Mouse (Mus musculus) intestine, embryonic 14.5 days (tissue): ENCODE measurements around the gene Lama1. TPM values are rescaled to one million over a fixed set of nuclear protein-coding genes. Genes with fewer than 3 reads are reported as not detected.

ENCODE experiments used
- ATAC-seq: fragments of 200-750 bp; cut with Nextera tagmentation; replicated peaks from 2 replicates; pipeline ENCODE4 v1.8.0; 2017; ENCODE audit warnings: low read depth, moderate number of reproducible peaks, moderate TSS enrichment, moderate library complexity; ENCODE audit not compliant: low FRiP score, low TSS enrichment
- DNase-seq: peaks from one replicate; pipeline ENCODE4 v3.0.0-alpha.2; 2018; ENCODE audit warnings: low spot score
- H3K27ac ChIP-seq: fragments of 300-500 bp; sonication (generic); 2 replicates; pipeline ENCODE4 v1.5.1; 2014; ENCODE audit warnings: low read depth, mild to moderate bottlenecking, control low read depth
- H3K27me3 ChIP-seq: fragments of 300-500 bp; sonication (generic); replicated peaks from 2 replicates; pipeline ENCODE4 v1.6.1; 2014; ENCODE audit warnings: low read length, control low read depth; ENCODE audit not compliant: control insufficient read depth, insufficient read depth
- H3K36me3 ChIP-seq: fragments of 300-500 bp; sonication (generic); 2 replicates; pipeline ENCODE4 v1.6.1; 2014; ENCODE audit warnings: low read length, control low read depth; ENCODE audit not compliant: control insufficient read depth, insufficient read depth
- H3K4me1 ChIP-seq: fragments of 300-500 bp; sonication (generic); replicated peaks from 2 replicates; pipeline ENCODE4 v1.6.1; 2014; ENCODE audit warnings: low read length, control low read depth, mixed read lengths; ENCODE audit not compliant: control insufficient read depth, insufficient read depth
- H3K4me2 ChIP-seq: fragments of 300-500 bp; sonication (generic); 2 replicates; pipeline ENCODE4 v1.6.1; 2014; ENCODE audit warnings: low read length
- H3K4me3 ChIP-seq: fragments of 300-500 bp; sonication (generic); 2 replicates; pipeline ENCODE4 v1.5.1; 2014; ENCODE audit warnings: low read depth, low read length, control low read depth, mixed read lengths
- H3K9ac ChIP-seq: fragments of 300-500 bp; sonication (generic); 2 replicates; pipeline ENCODE4 v1.6.1; 2014; ENCODE audit warnings: mild to moderate bottlenecking, low read length
- H3K9me3 ChIP-seq: fragments of 300-500 bp; sonication (generic); 2 replicates; pipeline ENCODE4 v1.6.1; 2016; ENCODE audit warnings: low read length, control low read depth; ENCODE audit not compliant: control insufficient read depth
- WGBS: fragments of 180-500 bp; shearing (Covaris S2); extraction: QIAGEN DNeasy Blood & Tissue Kit; methylation state at CpG from one replicate; pipeline ENCODE4 v1.1.7; 2014; 5-methylcytosine and 5-hydroxymethylcytosine counted together
- polyA plus RNA-seq: library from polyadenylated mRNA; unstranded; fragments of >200 nt; fragmentation: Nextera tagmentation; extraction: Ambion mirVana; gene quantifications from 2 replicates; pipeline ENCODE4 v1.2.1, GENCODE M21; 2014

Gene Lama1
- polyA plus RNA-seq, 1 experiment from 2014 or later = 6.8 TPM

- Histone ChIP-seq H3K36me3 (no peaks in the 10 kb centered on the region), H3K4me2 (no peak overlapping the region), H3K4me1 (peaks cover 17% of the 10 kb centered on the region; the same call in 1 of the 2 replicates), H3K4me3 (no peak overlapping the region), H3K9ac (no peak overlapping the region), H3K9me3 (0 out of 2 replicates have a peak, but pooled peaks cover 2% of the 10 kb centered on the region), H3K27me3 (no peaks in the 10 kb centered on the region), H3K27ac (no peak overlapping the region)
- no peak for DNase-seq
- 64% methylated on average over 5 of the region's 5 CpGs for WGBS
- no peak for ATAC-seq
Observed at GRCm38 (mm10) chr17:67706372-67706771, 9.3 kb downstream of the Lama1 start.

GRCm38 (mm10) chr17:67707793-67708364 lies 10.8 kb downstream of the Lama1 start:
- no peak overlapping the region for H3K4me3 ChIP-seq
- 40% methylated on average over 13 of the region's 13 CpGs for WGBS
- no peak overlapping the region for H3K9ac ChIP-seq
- H3K4me1 ChIP-seq = 0 out of 2 replicates have a peak, but pooled peaks cover 13% of the 10 kb centered on the region
- H3K36me3 ChIP-seq = no peaks in the 10 kb centered on the region
- ATAC-seq (no peak), DNase-seq (no peak)
- H3K4me2 ChIP-seq = no peak overlapping the region
- H3K27me3 ChIP-seq = no peaks in the 10 kb centered on the region
- H3K9me3 ChIP-seq = 0 out of 2 replicates have a peak, but pooled peaks cover 2% of the 10 kb centered on the region
- H3K27ac ChIP-seq = no peak overlapping the region

GRCm38 (mm10) chr17:67710377-67710781 lies 13.3 kb downstream of the Lama1 start:
- 61% methylated on average over 6 of the region's 6 CpGs for WGBS

GRCm38 (mm10) chr17:67711361-67711760 lies 14.3 kb downstream of the Lama1 start:
- no peaks in the 10 kb centered on the region for H3K9me3 ChIP-seq
- H3K27ac ChIP-seq = no peak overlapping the region
- H3K27me3 ChIP-seq = no peaks in the 10 kb centered on the region
- no peak for DNase-seq
- ATAC-seq = no peak
- H3K4me1 ChIP-seq = 0 out of 2 replicates have a peak, but pooled peaks cover 13% of the 10 kb centered on the region
- WGBS = 41% methylated on average over 4 of the region's 4 CpGs
- no peak overlapping the region for H3K4me3 ChIP-seq
- H3K9ac ChIP-seq = no peak overlapping the region
- no peaks in the 10 kb centered on the region for H3K36me3 ChIP-seq
- no peak overlapping the region for H3K4me2 ChIP-seq

More at GRCm38 (mm10) chr17:67710377-67710781, 13.3 kb downstream of the Lama1 start:
- ATAC-seq (no peak), DNase-seq (no peak)
- Histone ChIP-seq H3K4me2 (no peak overlapping the region), H3K27me3 (no peaks in the 10 kb centered on the region), H3K36me3 (no peaks in the 10 kb centered on the region), H3K27ac (no peak overlapping the region), H3K4me1 (0 out of 2 replicates have a peak, but pooled peaks cover 13% of the 10 kb centered on the region), H3K4me3 (no peak overlapping the region), H3K9me3 (no peaks in the 10 kb centered on the region), H3K9ac (no peak overlapping the region)

- Histone ChIP-seq H3K9ac (no peak overlapping the region), H3K9me3 (no peaks in the 10 kb centered on the region), H3K4me3 (no peak overlapping the region), H3K4me2 (no peak overlapping the region), H3K36me3 (no peaks in the 10 kb centered on the region), H3K27me3 (no peaks in the 10 kb centered on the region), H3K27ac (no peak overlapping the region), H3K4me1 (0 out of 2 replicates have a peak, but pooled peaks cover 8% of the 10 kb centered on the region)
- ATAC-seq = no peak
- no peak for DNase-seq
- 74% methylated on average over 7 of the region's 7 CpGs for WGBS
Observed at GRCm38 (mm10) chr17:67712929-67713328, 15.9 kb downstream of the Lama1 start.

- Histone ChIP-seq H3K27ac (no peak overlapping the region), H3K27me3 (no peaks in the 10 kb centered on the region), H3K9me3 (no peaks in the 10 kb centered on the region), H3K4me3 (no peak overlapping the region), H3K4me1 (0 out of 2 replicates have a peak, but pooled peaks cover under 1% of the 10 kb centered on the region), H3K9ac (no peak overlapping the region), H3K36me3 (no peaks in the 10 kb centered on the region), H3K4me2 (no peak overlapping the region)
- 51% methylated on average over 19 of the region's 19 CpGs for WGBS
- ATAC-seq = peak; percentile 40; the same call in 1 of the 2 replicates
- no peak for DNase-seq
Observed at GRCm38 (mm10) chr17:67715466-67715865, 18.4 kb downstream of the Lama1 start.

- 75% methylated on average over 7 of the region's 7 CpGs for WGBS
- Histone ChIP-seq H3K27me3 (no peaks in the 10 kb centered on the region), H3K4me3 (no peak overlapping the region), H3K4me2 (no peak overlapping the region), H3K9ac (no peak overlapping the region), H3K9me3 (no peaks in the 10 kb centered on the region), H3K4me1 (peaks cover 9% of the 10 kb centered on the region), H3K27ac (no peak overlapping the region), H3K36me3 (no peaks in the 10 kb centered on the region)
- DNase-seq = no peak
- ATAC-seq = no peak
Observed at GRCm38 (mm10) chr17:67722055-67722454, 25.0 kb downstream of the Lama1 start.

GRCm38 (mm10) chr17:67722578-67722977 lies 25.5 kb downstream of the Lama1 start:
- no peak for DNase-seq
- Histone ChIP-seq H3K4me1 (peaks cover 9% of the 10 kb centered on the region), H3K4me3 (no peak overlapping the region), H3K27me3 (no peaks in the 10 kb centered on the region), H3K9me3 (no peaks in the 10 kb centered on the region), H3K36me3 (no peaks in the 10 kb centered on the region), H3K27ac (no peak overlapping the region), H3K9ac (no peak overlapping the region), H3K4me2 (no peak overlapping the region)
- WGBS = 96% methylated on average over 1 of the region's 1 CpGs
- ATAC-seq = no peak
